Mouse (Mus musculus): ENCODE data around the gene Pea15a.

GRCm38 (mm10) chr1:172154536-172154935, 52.1 kb downstream of the Pea15a start:
- TF ChIP-seq CTCF (conservative IDR thresholded peaks at IDR 0.05 in 1 of 2, IDR thresholded peaks at IDR 0.05 in 1 of 2; ENCODE audit: low read depth in 2 of 2, low read length in 2 of 2) (no peak), ZMIZ1 (IDR thresholded peaks at IDR 0.05; ENCODE audit: low read depth, low read length) (no peak), ELF1 (IDR thresholded peaks at IDR 0.05; ENCODE audit: low read depth, low read length) (no peak), POLR2A (IDR thresholded peaks at IDR 0.05; ENCODE audit: low read depth, low read length) (no peak)
